Mouse (Mus musculus) cerebellum, adult 9-11 months (tissue): ENCODE data around the gene Ptpn13.

Source experiments
- DNase-seq: peaks from one replicate; pipeline ENCODE4 v3.0.0; 2022

The Ptpn13 gene

GRCm38 (mm10) chr5:103526668-103527436, 101.9 kb downstream of the Ptpn13 start:
- no peak for DNase-seq

GRCm38 (mm10) chr5:103527437-103527718, 102.4 kb downstream of the Ptpn13 start:
- DNase-seq = no peak

DNA sequence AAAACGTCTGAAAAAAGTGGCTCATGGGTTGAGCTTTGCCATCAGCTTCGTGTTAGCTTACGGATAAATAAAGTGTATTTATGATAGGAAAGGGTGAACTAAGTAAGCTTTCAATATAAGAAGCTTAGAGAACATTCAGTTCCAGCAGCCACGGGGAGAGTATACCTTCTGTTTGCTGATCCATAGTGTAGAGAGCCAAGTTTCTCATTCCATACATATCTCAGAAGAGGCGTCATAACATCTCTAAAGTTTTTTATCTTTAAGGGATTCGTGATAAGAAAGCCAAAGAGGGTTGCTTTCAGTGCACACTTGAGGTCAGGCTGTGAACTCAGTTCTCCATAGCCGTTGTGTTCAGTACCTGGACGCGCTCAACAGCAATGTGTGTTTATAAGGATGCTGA, 105.2 kb downstream of the Ptpn13 start:
- DNase-seq = no peak

DNA sequence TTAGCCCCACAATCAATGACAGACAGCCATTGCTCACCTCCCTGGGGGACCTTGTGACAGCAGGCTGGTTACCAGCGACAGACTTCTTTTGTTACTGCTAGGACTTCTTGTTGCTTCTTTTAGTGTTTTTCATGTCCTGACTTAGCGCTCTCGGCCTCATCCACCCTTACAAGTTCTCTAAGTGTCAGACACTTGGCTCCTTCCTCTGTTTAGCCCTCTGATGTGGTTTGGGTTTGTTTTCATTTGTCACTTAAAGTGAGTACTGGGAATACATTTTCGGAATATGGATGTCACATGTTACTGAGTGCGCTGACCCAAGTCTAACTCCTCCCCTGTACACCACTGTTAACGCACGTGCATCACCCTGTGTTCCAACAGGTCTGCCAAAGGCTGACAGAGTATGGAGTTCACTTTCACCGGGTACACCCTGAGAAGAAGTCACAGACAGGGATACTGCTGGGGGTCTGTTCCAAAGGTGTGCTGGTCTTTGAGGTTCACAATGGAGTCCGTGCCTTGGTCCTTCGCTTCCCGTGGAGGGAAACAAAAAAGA, 107.9 kb downstream of the Ptpn13 start:
- no peak for DNase-seq

DNA sequence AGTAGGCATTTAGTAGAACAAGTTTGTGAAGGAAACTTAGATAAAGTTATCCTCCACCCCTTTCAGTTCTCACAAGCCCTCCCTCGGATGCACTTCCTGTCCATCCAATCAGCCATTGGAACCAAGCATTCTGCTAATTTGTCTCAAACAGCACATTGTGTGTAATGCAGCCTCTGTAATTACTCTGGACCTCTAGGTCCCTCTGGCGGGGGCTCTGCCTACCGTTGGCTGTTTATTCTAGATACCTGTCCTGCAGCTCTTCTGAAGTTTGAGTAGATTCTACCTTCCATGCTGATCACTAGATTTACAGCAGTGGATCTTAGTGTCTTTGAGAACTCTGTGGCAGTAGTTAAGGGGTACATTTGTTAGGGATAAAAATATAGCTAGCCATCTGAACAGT, 109.5 kb downstream of the Ptpn13 start:
- no peak for DNase-seq

GRCm38 (mm10) chr5:103537429-103537828, 112.4 kb downstream of the Ptpn13 start:
- no peak for DNase-seq

- no peak for DNase-seq
These were observed 115.6 kb downstream of the Ptpn13 start for GRCm38 (mm10) chr5:103540612-103541011.

DNA sequence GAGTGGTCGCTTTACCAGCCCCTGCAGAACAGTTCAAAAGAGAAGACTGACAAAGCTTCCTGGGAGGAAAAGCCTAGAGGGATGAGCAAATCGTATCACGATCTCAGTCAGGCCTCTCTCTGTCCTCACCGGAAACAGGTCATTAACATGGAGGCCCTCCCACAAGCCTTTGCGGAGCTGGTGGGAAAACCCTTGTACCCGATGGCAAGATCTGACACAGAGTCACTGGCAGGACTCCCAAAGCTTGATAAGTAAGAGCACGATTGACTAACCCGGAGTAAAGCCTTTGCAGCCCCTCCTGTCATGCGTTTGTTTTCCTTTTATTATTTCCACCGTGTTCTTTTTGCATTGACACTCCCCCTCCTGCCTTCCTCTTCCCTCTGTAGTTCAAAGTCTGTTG, 116.1 kb downstream of the Ptpn13 start:
- DNase-seq = no peak

GRCm38 (mm10) chr5:103541542-103541941, 116.5 kb downstream of the Ptpn13 start:
- DNase-seq = no peak

- no peak for DNase-seq
These were observed 120.5 kb downstream of the Ptpn13 start for GRCm38 (mm10) chr5:103545381-103546000.

GRCm38 (mm10) chr5:103554769-103555168, 129.8 kb downstream of the Ptpn13 start:
- DNase-seq = no peak

- no peak for DNase-seq
These were observed 135.6 kb downstream of the Ptpn13 start for GRCm38 (mm10) chr5:103560546-103560945.

DNA sequence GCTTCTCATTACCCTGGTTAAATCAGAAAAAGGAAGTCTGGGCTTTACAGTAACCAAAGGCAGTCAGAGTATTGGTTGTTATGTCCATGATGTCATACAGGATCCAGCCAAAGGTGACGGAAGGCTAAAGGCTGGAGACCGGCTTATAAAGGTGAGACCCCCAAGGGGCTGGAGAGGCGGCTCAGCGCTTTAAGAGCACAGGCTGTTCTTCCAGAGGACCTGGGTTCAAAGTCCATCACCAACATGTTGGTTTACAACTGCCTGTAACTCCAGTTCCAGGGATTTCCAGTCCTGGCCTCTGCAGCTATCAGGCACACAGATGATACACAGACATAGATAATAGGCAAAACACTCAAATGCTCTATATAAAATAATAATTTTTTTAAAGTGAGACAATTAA, 143.0 kb downstream of the Ptpn13 start:
- DNase-seq = no peak

GRCm38 (mm10) chr5:103569446-103569845, 144.5 kb downstream of the Ptpn13 start:
- no peak for DNase-seq

- no peak for DNase-seq
These were observed 154.9 kb downstream of the Ptpn13 start for GRCm38 (mm10) chr5:103579680-103580420.

DNA sequence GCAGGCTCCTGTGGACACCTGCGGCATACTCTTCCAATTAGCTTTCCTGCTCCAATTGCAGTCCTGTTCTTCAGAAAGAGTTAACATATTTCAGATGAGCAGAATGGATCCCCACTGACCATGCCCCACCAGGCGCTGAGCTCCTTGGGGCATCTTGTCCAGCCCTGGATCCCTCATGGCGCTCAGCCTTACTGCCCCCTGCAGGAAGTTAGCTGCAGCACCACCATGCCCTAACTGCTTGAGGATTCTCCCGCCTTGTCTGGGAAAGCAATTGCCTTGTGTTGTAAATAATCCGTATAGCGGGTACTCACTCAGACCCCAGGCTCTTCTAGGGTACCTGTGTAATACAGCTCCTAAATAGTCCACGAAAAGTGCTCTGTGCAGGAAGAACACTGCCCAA, 162.2 kb downstream of the Ptpn13 start:
- DNase-seq = no peak

GRCm38 (mm10) chr5:103591846-103592245, 166.9 kb downstream of the Ptpn13 start:
- DNase-seq = no peak

GRCm38 (mm10) chr5:103592706-103593105, 167.7 kb downstream of the Ptpn13 start:
- DNase-seq = peak; percentile 41

DNA sequence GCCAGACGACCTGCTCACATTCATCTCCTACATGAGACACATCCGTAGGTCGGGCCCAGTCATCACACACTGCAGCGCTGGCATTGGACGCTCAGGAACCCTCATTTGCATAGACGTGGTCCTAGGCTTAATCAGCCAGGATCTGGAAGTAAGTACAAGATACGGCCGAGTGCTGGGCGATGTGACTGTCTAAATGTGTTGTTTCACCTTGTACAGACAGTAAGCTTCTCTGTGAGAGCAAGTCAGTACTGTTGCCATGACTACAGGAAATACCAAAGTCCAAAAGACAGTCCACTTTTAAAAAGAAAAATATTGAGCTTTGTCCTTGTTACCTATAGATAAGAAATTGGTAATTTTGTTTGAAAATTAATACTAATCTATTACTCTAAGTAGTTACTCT, 168.6 kb downstream of the Ptpn13 start:
- no peak for DNase-seq

DNA sequence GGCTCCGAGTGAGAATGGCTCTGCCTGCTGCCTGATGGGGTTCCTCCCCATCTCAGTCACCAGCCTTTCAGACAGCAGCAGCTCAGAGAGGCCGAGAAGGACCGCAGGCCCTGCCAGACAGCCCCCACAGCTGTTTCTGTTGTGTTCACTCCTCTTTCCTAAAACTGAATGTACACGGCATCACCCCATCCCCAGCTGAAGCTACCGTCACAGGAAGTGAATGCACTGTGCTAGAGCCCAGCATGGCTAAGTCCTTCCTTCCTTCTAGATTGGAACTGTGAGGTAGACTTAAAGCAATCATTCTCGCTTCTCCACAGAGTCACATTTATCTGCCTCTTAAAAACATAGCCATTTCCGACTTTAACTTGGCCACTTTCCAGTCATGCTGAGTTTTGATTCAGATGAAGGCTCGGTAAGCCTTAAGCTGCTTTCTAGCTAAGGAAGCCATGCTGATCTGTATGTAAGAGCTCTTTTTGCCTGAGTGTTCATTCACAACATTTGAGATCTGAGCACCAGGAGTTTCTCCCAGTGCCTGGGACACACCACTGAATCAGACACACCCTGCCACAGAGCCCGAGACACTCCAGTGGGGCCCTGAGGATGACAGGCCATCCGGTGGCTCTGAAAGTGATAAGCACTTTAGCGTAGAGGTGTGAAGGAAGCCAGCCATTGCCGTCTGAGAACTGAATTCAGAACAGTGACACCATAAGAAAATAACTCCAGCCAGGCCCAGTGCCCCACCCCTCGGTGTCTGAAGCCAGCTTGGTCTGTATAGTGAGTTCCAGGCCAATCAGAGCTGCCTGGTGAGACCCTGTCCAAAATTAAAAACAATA, 170.6 kb downstream of the Ptpn13 start:
- no peak for DNase-seq

DNA sequence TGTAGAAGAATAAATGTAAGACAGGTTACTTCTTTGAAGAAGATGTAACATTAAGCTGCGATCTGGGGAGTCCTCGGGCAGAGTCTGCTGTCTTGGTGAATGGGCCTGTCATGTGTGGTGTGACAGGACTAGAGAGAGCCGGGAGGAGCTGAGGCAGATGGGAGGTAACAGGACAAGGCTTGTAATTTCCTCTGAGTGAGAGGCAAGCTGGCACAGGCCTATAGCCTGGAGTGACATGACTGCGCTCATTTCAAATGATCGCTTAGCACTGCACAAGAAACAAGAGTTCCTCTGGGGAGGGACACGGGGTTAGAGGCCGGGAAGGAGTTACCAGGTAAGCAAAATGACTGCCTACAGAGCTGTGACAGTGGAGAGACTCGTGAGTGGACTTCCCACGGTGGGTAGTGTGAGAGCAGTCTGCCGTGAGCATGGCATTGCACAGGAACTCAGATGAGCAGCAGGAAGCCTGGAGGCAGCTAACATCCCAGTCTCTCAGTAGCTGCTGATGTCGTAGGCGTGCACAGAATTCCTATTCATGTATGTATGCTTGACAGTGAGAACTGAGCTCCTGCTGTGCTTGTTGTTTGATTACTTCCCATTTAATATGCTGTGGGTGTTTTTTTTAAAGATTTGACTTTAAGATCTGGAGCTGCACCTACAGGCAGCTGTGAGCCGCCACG, 171.6 kb downstream of the Ptpn13 start:
- DNase-seq = peak; percentile 26

DNA sequence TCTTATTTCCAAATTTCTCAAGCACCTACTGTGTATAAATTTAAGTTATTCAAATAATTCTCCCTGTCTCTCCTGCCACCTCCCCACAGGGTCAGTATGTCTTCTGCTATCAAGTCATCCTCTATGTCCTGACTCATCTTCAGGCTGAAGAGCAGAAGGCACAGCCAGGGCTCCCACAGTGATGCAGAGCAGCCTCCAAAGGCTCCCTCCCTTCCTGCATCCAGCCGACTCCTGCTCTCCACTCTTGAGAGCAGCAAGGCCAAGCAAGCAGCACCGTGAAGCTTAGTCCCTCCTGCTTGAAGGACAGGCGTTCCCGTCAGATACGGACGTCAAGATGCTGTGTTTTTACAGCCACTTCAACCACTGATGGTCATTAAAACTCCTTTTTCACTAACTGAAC, 172.6 kb downstream of the Ptpn13 start:
- DNase-seq = peak; percentile 66
